Mouse (Mus musculus): ENCODE data around the gene Pcsk5. TPM values are rescaled to one million over a fixed set of nuclear protein-coding genes. Genes with fewer than 3 reads are reported as not detected.
A peak's percentile ranks its signal among the peaks of the same experiment; 100 is the strongest.

Gene Pcsk5
- total RNA-seq (2021), result 10 to 100 TPM; 14.2 to 14.7 TPM
- long read RNA-seq, experiment 1, full-length matches to known transcripts, result 5 of 9 reads
- long read RNA-seq, experiment 1, partial matches to known transcripts, result 3 of 9 reads
- long read RNA-seq, experiment 1, other reads (novel, unspliced or antisense), result 1 of 9 reads
- long read RNA-seq, experiment 2, full-length matches to known transcripts, result 8 of 13 reads
- long read RNA-seq, experiment 2, partial matches to known transcripts, result 0 of 13 reads
- long read RNA-seq, experiment 2, other reads (novel, unspliced or antisense), result 5 of 13 reads

- DNase-seq (ENCODE audit: low spot score in 2 of 2), result peak; percentile 85 to 89
- H3K27ac ChIP-seq, result peak within 1 kb of the TSS; percentile 84
- H3K4me3 ChIP-seq, result peak within 1 kb of the TSS; percentile 65
- TF ChIP-seq CTCF (conservative IDR thresholded peaks at IDR 0.05), result peak; percentile 29; the same call in 1 of the 2 replicates
Measured at GRCm38 (mm10) chr19:17837471-17837859, at the start of gene Pcsk5. Gene Pcsk5, minus strand, starts transcription at chr19:17837632.

GRCm38 (mm10) chr19:17875804-17876203 lies 38.4 kb upstream of the Pcsk5 start:
- TF ChIP-seq CTCF (conservative IDR thresholded peaks at IDR 0.05), result no peak
- H3K27ac ChIP-seq, result no peak overlapping the region
- DNase-seq (ENCODE audit: low spot score in 2 of 2), result no peak

GRCm38 (mm10) chr19:17874388-17874787 lies 37.0 kb upstream of the Pcsk5 start:
- no peak for DNase-seq (ENCODE audit: low spot score in 2 of 2)
- no peak for TF ChIP-seq CTCF (conservative IDR thresholded peaks at IDR 0.05)
- Histone ChIP-seq H3K27ac (no peak overlapping the region), H3K4me3 (no peak overlapping the region)

More at GRCm38 (mm10) chr19:17875804-17876203, 38.4 kb upstream of the Pcsk5 start:
- H3K4me3 ChIP-seq, result no peak overlapping the region

- peak; percentile 66 for TF ChIP-seq CTCF (conservative IDR thresholded peaks at IDR 0.05)
- H3K27ac ChIP-seq, result no peak overlapping the region
- H3K4me3 ChIP-seq, result no peak overlapping the region
- no peak for DNase-seq (ENCODE audit: low spot score in 2 of 2)
Measured at GRCm38 (mm10) chr19:17873755-17874154, 36.3 kb upstream of the Pcsk5 start.

- H3K27ac ChIP-seq, result no peak overlapping the region
- TF ChIP-seq CTCF (conservative IDR thresholded peaks at IDR 0.05), result no peak
- H3K4me3 ChIP-seq, result no peak overlapping the region
- no peak for DNase-seq (ENCODE audit: low spot score in 2 of 2)
Measured at GRCm38 (mm10) chr19:17866317-17866891, 29.0 kb upstream of the Pcsk5 start.

GRCm38 (mm10) chr19:17860351-17861014 lies 23.1 kb upstream of the Pcsk5 start:
- no peak overlapping the region for H3K4me3 ChIP-seq
- DNase-seq (ENCODE audit: low spot score in 2 of 2), result no peak
- no peak for TF ChIP-seq CTCF (conservative IDR thresholded peaks at IDR 0.05)
- H3K27ac ChIP-seq, result no peak overlapping the region

GRCm38 (mm10) chr19:17856741-17857140 lies 19.3 kb upstream of the Pcsk5 start:
- peak; percentile 91 for TF ChIP-seq CTCF (conservative IDR thresholded peaks at IDR 0.05)
- Histone ChIP-seq H3K27ac (no peak overlapping the region), H3K4me3 (no peak overlapping the region)
- DNase-seq (ENCODE audit: low spot score in 2 of 2), result peak in 1 of 2 experiments; percentile 49

GRCm38 (mm10) chr19:17848417-17848816 lies 11.0 kb upstream of the Pcsk5 start:
- TF ChIP-seq CTCF (conservative IDR thresholded peaks at IDR 0.05), result no peak
- H3K27ac ChIP-seq, result no peak overlapping the region
- no peak overlapping the region for H3K4me3 ChIP-seq
- no peak for DNase-seq (ENCODE audit: low spot score in 2 of 2)

GRCm38 (mm10) chr19:17845967-17846366 lies 8.5 kb upstream of the Pcsk5 start:
- no peak overlapping the region for H3K27ac ChIP-seq
- H3K4me3 ChIP-seq, result no peak overlapping the region
- TF ChIP-seq CTCF (conservative IDR thresholded peaks at IDR 0.05), result no peak
- DNase-seq (ENCODE audit: low spot score in 2 of 2), result no peak

- Histone ChIP-seq H3K4me3 (no peak overlapping the region), H3K27ac (no peak overlapping the region)
- no peak for TF ChIP-seq CTCF (conservative IDR thresholded peaks at IDR 0.05)
- DNase-seq (ENCODE audit: low spot score in 2 of 2), result no peak
Measured at GRCm38 (mm10) chr19:17841586-17841985, 4.2 kb upstream of the Pcsk5 start.

GRCm38 (mm10) chr19:17839856-17840255 lies 2.4 kb upstream of the Pcsk5 start:
- Histone ChIP-seq H3K4me3 (no peak overlapping the region), H3K27ac (no peak overlapping the region)
- no peak for TF ChIP-seq CTCF (conservative IDR thresholded peaks at IDR 0.05)
- no peak for DNase-seq (ENCODE audit: low spot score in 2 of 2)

GRCm38 (mm10) chr19:17836566-17837470 lies 614 bp downstream of the Pcsk5 start:
- Histone ChIP-seq H3K27ac (peak overlapping the region; percentile 84), H3K4me3 (peak overlapping the region; percentile 65)
- peak; percentile 40 for TF ChIP-seq CTCF (conservative IDR thresholded peaks at IDR 0.05)
- DNase-seq (ENCODE audit: low spot score in 2 of 2), result peak in 1 of 2 experiments; percentile 17

All from layer of hippocampus, adult 2 months (tissue).